Mouse (Mus musculus) retina, postnatal 7 days (tissue): ENCODE measurements around the gene Msto1.
"Not testable (repeated sequence)": the region's sequence is repeated elsewhere in the genome, so short reads cannot be mapped to it uniquely, and the experiment has no call there.

Experiments used
- DNase-seq: peaks from one replicate; pipeline ENCODE4 v3.0.0-alpha.2; 2012; ENCODE audit warnings: low read depth, low spot score

The Msto1 gene

GRCm38 (mm10) chr3:88913511-88914383 lies at the start of gene Msto1:
TSS of gene Msto1 (minus strand) at chr3:88913999.
- peak; percentile 79 for DNase-seq

DNA sequence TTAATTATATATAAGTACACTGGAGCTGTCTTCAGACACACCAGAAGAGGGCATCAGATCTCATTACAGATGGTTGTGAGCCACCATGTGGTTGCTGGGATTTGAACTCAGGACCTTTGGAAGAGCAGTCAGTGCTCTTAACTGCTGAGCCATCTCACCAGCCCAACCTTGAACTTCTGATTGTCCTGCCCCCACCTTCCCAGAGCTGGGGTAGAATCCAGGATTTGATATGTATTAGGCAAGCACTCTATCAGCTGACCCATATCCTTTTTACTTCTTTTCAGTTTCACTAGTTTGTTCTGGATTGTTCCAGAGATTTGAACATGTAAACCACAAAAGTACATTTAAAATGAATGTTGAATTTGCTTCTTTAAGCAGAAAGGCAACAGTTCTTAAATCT lies 49.4 kb upstream of the Msto1 start:
- DNase-seq: not testable (repeated sequence)

GRCm38 (mm10) chr3:88953736-88954135 lies 39.9 kb upstream of the Msto1 start:
- DNase-seq: no peak

DNA sequence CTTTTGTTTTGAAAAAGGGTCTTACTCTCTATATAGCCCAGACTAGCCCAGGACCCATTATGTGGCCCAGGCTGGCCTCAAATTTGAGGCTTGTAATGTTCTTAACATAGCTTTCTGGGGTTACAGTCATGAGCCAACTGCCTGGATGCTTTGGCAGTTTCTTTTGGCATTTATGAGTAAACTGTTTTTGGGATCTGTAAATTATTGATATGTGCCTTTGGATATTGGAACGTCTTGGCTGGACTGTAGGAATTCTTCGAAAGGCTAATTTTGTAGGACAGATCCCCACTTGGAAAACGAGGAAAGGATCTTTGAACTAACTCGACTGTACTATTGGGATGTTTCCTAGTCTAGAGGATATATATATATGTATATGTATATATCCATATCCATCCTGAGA lies 39.4 kb upstream of the Msto1 start:
- DNase-seq: no peak

- no peak for DNase-seq
Measured at GRCm38 (mm10) chr3:88951327-88951800, 37.6 kb upstream of the Msto1 start.

GRCm38 (mm10) chr3:88950576-88951326 lies 37.0 kb upstream of the Msto1 start, which contains the start of the genes Ash1l and Dap3:
TSS of gene Ash1l (plus strand) at chr3:88950622.
TSS of gene Dap3 (minus strand) at chr3:88951181.
- peak; percentile 78 for DNase-seq

DNA sequence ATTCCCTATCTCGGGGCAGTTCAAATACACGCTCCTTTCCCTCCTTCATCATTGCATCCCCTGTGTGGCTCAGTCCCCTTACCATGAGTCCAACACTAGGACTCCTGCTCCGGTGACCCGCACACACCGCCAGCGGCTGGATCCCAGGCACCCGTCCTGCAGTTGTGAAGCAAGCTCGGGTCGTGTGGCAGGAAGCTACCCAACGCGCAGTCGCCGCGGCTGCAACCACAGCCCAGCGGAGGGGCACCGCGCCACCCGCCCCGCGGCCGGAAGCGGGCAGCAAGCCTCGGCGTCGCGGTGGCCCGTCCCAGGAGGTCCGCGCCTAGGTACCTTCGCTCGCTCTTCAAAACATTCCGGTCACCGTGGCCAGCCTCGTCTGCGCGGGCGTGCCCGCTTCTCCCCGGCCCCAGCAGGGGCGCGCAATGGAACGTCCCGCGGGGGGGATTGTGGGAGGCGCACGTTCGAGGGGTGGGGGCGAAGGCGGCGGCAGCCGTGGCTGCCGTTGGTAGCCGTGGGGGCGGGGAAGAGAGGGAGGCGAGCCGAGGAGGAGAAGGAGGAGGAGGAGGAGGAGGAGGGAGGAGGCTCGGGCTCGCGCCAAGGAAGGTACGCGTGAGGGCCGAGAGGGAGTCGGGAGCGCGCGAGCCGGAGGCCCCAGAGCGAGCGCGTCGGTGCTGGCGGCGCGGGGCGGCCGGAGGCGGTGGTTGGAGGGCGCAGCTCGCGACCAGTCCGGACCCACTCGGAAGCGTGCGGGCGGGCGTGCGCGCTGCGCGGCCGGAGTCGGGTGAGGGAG lies 36.2 kb upstream of the Msto1 start:
- peak; percentile 81 for DNase-seq

- DNase-seq: no peak
Measured at GRCm38 (mm10) chr3:88944109-88944508, 30.3 kb upstream of the Msto1 start.

- DNase-seq: no peak
Measured at GRCm38 (mm10) chr3:88942316-88942880, 28.6 kb upstream of the Msto1 start.

DNA sequence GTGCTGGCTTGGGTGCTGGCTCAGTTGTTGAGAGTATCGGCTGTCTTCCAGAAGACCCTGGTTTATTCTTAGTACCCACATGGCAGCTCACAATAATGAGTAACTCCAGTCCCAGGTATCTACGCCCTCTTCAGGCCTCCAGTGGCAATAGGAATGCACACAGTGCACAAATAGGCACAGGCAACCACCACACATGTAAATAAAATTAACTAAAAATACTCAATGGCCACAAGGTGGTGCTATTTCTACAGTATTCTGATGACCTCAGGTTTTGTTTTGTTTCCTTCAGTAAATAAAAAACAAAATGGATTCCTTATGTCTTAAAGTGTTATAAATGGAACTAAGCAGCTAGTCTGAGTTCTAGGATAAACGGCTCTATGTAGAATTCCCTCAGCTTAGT lies 25.9 kb upstream of the Msto1 start:
- peak; percentile 46 for DNase-seq

DNA sequence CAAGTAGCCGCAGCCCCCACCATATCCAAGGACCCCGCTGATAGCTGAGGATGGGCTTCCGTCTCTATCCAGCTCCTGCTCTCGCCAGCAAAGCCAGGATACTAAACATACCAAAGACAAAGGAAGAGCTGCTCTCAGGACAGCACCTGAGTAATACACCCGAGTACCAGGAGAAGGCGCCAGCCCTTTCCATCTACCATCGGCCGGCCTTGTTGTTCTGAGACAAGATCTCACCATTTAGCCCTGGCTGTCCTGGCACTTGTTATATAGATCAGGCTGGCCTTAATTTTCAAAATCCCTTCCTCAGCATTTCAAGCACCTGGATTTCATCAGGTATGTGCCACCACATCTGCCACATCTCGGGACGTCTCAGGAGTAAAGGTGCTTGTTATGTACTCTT lies 25.3 kb upstream of the Msto1 start:
- no peak for DNase-seq

DNA sequence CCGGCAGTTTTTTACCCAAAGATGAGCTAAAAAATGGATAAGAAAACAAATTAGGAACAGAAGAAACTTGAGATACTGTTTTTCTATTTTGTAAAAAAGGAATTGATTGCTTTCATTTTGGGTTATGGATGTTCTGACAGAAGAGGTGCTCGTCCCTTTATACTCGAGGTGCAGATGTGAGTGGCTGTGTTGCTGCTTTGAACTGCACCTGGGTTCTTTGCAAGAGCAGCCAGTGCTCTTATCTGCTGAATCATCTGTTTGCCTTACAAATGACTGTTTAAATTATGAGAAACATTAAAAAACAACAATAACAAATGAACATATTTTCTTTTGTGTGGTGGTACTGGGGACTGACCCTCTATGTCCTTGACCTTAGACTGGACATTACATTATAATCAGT lies 15.7 kb upstream of the Msto1 start:
- DNase-seq: no peak

DNA sequence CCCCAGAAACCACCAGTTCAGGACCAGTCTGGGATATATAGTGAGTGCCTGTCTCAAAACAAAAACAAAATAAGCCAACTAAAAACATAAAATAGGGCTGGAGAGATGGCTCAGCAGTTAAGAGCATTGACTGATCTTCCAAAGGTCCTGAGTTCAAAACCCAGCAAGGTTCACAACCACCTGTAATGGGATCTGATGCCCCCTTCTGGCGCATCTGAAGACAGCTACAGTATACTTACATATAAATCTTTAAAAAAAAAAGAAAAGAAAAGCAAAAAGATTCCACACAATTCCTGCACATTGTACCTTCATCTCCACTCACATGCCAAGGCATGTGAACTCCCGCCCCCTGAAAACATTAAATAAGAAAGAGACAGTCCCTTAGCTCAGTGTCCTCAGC lies 11.9 kb upstream of the Msto1 start:
- no peak for DNase-seq

DNA sequence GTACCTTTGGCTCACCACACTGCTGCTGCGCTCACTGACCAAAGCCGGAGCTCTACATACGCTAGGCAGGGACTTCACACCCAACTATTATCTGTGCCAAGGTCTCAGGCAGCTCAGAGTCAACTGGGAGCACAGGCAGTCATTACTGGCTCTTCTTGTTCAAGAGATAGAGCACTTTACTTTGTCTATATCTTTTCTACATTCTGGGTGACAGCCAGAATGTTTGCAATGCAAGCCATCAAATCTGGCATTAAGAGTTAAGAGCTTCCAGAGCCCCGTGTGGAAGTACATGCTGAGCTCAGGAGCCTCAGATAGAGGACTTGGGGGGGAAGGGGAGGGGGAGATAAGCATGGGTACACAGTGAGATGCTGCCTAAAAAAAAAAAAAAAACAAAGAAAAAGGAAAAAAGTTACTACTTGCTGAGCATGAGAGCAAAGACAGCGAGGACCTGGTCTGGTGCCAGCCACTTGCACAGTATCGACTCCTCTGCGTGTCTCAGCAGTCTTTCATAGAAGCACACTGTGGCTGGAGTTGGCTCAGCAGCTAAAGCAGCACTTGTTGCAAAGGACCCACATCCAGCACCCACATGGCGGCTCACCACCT lies 10.3 kb upstream of the Msto1 start:
- DNase-seq: no peak

GRCm38 (mm10) chr3:88921411-88921810 lies 7.6 kb upstream of the Msto1 start:
- DNase-seq: no peak

DNA sequence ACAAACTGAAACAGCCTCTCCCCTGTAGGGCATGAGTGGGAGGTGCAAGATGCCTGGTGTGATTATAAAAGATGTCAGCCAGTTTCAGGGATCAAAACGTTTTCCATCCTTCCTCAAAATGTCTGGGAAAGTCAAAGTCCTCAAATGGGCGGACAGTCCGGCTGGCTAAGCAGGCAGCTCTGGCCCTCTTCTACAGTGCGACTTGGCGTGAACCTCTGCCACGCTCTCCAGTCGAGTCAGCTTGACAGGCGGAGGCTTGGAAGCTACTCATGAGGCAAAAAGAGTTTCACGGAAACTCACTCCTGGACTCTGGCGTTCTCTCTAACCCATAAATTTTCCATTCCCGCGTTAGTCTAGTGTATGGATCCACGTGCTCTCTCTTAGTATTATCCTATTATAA lies 5.2 kb upstream of the Msto1 start:
- DNase-seq: no peak

DNA sequence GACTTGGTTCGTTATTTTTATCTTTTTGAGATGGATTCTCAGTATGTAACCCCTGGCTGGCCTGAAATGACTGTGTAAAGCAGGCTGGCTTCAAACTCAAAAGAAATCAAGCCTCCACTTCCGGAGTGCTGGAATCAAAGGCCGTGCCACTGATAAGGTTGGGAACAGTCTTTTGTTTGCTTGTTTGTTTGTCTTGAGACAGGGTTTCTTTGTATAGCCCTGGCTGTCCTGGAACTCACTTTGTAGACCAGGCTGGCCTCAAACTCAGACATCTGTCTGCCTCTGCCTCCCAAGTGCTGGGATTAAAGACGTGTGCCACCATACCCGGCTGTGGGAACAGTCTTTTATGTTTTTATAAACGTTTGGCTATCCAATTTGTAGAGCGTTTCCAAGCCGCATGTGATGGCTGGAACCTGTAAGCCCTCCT lies 598 bp upstream of the Msto1 start:
- no peak for DNase-seq

GRCm38 (mm10) chr3:88912585-88912984 lies 1.2 kb downstream of the Msto1 start:
- no peak for DNase-seq

GRCm38 (mm10) chr3:88906393-88907159 lies 7.2 kb downstream of the Msto1 start:
- DNase-seq: no peak

GRCm38 (mm10) chr3:88905741-88906140 lies 8.1 kb downstream of the Msto1 start:
- no peak for DNase-seq
